Mouse (Mus musculus): ENCODE measurements around the gene Gm4756. TPM values are rescaled to one million over a fixed set of nuclear protein-coding genes. Genes with fewer than 3 reads are reported as not detected.

Gene Gm4756
- total and polyA plus RNA-seq, 3 experiments, result not detected

DNA sequence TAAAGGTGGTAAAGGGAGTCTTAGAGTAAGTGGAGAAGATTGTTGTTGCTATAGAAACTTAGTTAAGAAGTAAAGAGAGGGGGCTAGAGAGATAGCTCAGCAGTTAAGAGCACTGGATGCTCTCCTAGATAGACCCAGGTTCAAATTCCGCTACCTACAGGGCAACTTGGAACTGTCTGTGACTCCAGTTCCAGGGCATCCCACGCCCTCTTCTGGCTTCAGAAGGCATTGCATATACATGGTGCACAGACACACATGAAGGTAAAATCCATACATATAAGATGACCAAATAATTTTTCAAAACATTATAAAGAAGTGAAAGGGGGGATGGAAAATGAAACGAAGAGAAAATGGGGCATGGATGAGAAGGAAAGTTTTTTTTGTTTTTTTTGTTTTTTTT lies 30.2 kb upstream of the Gm4756 start:
- Histone ChIP-seq H3K27ac (ENCODE audit: insufficient read depth, low read depth) (no peak overlapping the region), H3K9ac (ENCODE audit: insufficient read depth, low read depth) (no peak overlapping the region), H3K36me3 (replicated peaks in 1 of 2; ENCODE audit: control insufficient read depth in 1 of 2, insufficient read depth in 1 of 2, low read length in 1 of 2) (no peaks in the 10 kb centered on the region), H3K4me3 (replicated peaks in 1 of 3; ENCODE audit: low read depth in 2 of 3, low read length in 2 of 3, poor library complexity in 1 of 3) (no peak overlapping the region), H3K4me2 (ENCODE audit: insufficient read depth, low read depth, poor library complexity, severe bottlenecking) (no peak overlapping the region), H3K4me1 (ENCODE audit: control insufficient read depth in 1 of 2, insufficient read depth in 2 of 2) (peaks cover 4 to 5% of the 10 kb centered on the region in 2 experiments; a peak in 3 of 4 replicates), H3K79me2 (replicated peaks; ENCODE audit: control insufficient read depth, extremely low read depth, insufficient read depth, poor library complexity, severe bottlenecking) (no peaks in the 10 kb centered on the region), H3K9me3 (replicated peaks; ENCODE audit: low read length) (peaks cover 4% of the 10 kb centered on the region), H3K27me3 (replicated peaks) (no peaks in the 10 kb centered on the region)
- no peak for DNase-seq (ENCODE audit: extremely low read depth)
- no peak for TF ChIP-seq CHD1 (IDR thresholded peaks at IDR 0.05; ENCODE audit: low read depth, low read length)
- peak; percentile 6; the same call in 1 of the 2 replicates for TF ChIP-seq SMC3 (IDR thresholded peaks at IDR 0.05; ENCODE audit: low read depth, low read length)
- peak in 1 of 2 experiments; percentile 30; a peak in 2 of 4 replicates for TF ChIP-seq CTCF (conservative IDR thresholded peaks at IDR 0.05 in 1 of 2, IDR thresholded peaks at IDR 0.05 in 1 of 2; ENCODE audit: low read depth in 2 of 2, low read length in 2 of 2)
- in situ Hi-C loops (cut with MboI; ENCODE audit: low pct_ligation_motif_present, low pct_unique_long_range_greater_than_20kb, low sequenced_read_pairs) (no loop called here), dilution Hi-C loops (cut with MboI; ENCODE audit: extremely low pct_ligation_motif_present, extremely low pct_unique_long_range_greater_than_20kb, low sequenced_read_pairs) (no loop called here)

DNA sequence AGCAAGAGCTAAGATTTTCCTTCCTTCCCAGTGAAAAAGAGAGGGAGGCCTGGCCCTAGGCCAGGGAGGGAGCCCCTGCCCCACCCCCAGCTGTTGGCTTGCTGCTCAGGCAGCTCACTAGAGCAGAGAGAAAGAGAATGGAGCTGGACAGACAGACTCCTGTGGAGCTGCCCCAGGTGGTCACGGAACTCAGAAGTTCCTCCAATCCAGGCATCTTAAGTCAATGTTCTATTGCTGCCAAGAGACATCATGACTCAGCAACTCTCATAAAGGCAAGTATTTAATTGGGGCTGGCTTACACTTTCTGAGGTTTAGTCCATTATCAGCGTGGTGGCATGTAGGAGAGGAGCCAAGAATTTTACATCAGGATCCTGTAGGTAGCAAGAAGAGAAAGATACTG lies 25.4 kb upstream of the Gm4756 start:
- Histone ChIP-seq H3K27ac (ENCODE audit: insufficient read depth, low read depth) (no peak overlapping the region), H3K27me3 (replicated peaks) (no peaks in the 10 kb centered on the region), H3K36me3 (replicated peaks in 1 of 2; ENCODE audit: control insufficient read depth in 1 of 2, insufficient read depth in 1 of 2, low read length in 1 of 2) (no peaks in the 10 kb centered on the region), H3K4me1 (ENCODE audit: control insufficient read depth in 1 of 2, insufficient read depth in 2 of 2) (peaks cover 0 to 10% of the 10 kb centered on the region in 2 experiments; a peak in 2 of 4 replicates), H3K9me3 (replicated peaks; ENCODE audit: low read length) (peaks cover 7% of the 10 kb centered on the region), H3K9ac (ENCODE audit: insufficient read depth, low read depth) (no peak overlapping the region), H3K79me2 (replicated peaks; ENCODE audit: control insufficient read depth, extremely low read depth, insufficient read depth, poor library complexity, severe bottlenecking) (no peaks in the 10 kb centered on the region), H3K4me2 (ENCODE audit: insufficient read depth, low read depth, poor library complexity, severe bottlenecking) (no peak overlapping the region), H3K4me3 (replicated peaks in 1 of 3; ENCODE audit: low read depth in 2 of 3, low read length in 2 of 3, poor library complexity in 1 of 3) (no peak overlapping the region)
- TF ChIP-seq ZMIZ1 (IDR thresholded peaks at IDR 0.05; ENCODE audit: low read depth, low read length) (no peak), IRF4 (IDR thresholded peaks at IDR 0.05; ENCODE audit: low read depth, low read length) (no peak), USF1 (IDR thresholded peaks at IDR 0.05; ENCODE audit: low read depth, low read length) (no peak), ZKSCAN1 (IDR thresholded peaks at IDR 0.05; ENCODE audit: borderline replicate concordance, low read depth, low read length) (no peak), JUND (conservative IDR thresholded peaks at IDR 0.05; ENCODE audit: low read depth, low read length) (no peak), MXI1 (IDR thresholded peaks at IDR 0.05; ENCODE audit: low read depth, low read length) (no peak), CHD1 (IDR thresholded peaks at IDR 0.05; ENCODE audit: low read depth, low read length) (no peak), BHLHE40 (IDR thresholded peaks at IDR 0.05; ENCODE audit: low read depth, low read length) (no peak), GABPA (IDR thresholded peaks at IDR 0.05; ENCODE audit: insufficient replicate concordance, low read depth, low read length) (no peak), RCOR1 (conservative IDR thresholded peaks at IDR 0.05; ENCODE audit: low read depth, low read length) (no peak), UBTF (IDR thresholded peaks at IDR 0.05; ENCODE audit: low read depth, low read length) (no peak)
- dilution Hi-C loops (cut with MboI; ENCODE audit: extremely low pct_ligation_motif_present, extremely low pct_unique_long_range_greater_than_20kb, low sequenced_read_pairs) (no loop called here), in situ Hi-C loops (cut with MboI; ENCODE audit: low pct_ligation_motif_present, low pct_unique_long_range_greater_than_20kb, low sequenced_read_pairs) (loop anchor here (25.0 kb wide), 1 partner anchor 138 kb away; the partner anchor contains the start of gene Pcnx4)
- DNase-seq (ENCODE audit: extremely low read depth), result no peak
